Mouse (Mus musculus) testis, adult 2 months (tissue): ENCODE results near the gene Naaladl2.

Experiments used
- CTCF ChIP-seq: fragments of 200-500 bp; IDR thresholded peaks from 2 replicates; pipeline ENCODE4 v1.5.1; 2012; ENCODE audit warnings: low read depth, mild to moderate bottlenecking, inconsistent platforms, low read length, moderate library complexity; ENCODE audit not compliant: control insufficient read depth, insufficient read depth, insufficient replicate concordance
- POLR2A ChIP-seq: fragments of 200-500 bp; IDR thresholded peaks from 2 replicates; pipeline ENCODE4 v1.6.1; 2012; ENCODE audit warnings: low read depth, mild to moderate bottlenecking, inconsistent platforms, low read length, moderate library complexity; ENCODE audit not compliant: control insufficient read depth

DNA sequence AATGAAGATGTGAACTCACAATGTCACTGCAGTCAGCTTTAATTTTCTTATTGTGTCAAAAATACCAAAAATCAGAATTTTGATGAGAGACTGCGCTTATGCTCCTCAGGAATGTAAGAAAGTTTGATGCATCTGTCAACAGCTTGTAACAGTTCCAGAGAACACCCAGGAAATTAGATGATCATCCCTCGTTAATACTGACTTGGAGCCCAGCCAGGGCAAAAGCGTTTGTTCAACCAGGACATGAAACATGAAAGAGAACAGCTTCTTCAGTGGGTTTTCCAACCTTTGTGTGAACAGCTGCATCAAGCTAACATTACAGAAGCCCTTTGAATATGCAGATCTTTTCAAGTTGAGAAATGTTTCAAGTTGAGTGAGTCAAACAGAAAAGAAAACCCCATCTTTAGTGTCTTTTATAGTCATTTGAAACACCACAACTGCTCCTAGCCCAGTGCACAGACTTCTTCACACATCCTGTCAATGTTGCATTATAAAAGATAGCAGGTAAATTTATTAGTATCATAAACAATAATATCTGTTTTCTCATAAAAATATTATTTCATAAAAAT lies 424.8 kb downstream of the Naaladl2 start:
- TF ChIP-seq CTCF (no peak), POLR2A (no peak)
